Mouse (Mus musculus): ENCODE measurements around the gene Fbxo27.
"Not testable (repeated sequence)": the region's sequence is repeated elsewhere in the genome, so short reads cannot be mapped to it uniquely, and the experiment has no call there.

The Fbxo27 gene

DNA sequence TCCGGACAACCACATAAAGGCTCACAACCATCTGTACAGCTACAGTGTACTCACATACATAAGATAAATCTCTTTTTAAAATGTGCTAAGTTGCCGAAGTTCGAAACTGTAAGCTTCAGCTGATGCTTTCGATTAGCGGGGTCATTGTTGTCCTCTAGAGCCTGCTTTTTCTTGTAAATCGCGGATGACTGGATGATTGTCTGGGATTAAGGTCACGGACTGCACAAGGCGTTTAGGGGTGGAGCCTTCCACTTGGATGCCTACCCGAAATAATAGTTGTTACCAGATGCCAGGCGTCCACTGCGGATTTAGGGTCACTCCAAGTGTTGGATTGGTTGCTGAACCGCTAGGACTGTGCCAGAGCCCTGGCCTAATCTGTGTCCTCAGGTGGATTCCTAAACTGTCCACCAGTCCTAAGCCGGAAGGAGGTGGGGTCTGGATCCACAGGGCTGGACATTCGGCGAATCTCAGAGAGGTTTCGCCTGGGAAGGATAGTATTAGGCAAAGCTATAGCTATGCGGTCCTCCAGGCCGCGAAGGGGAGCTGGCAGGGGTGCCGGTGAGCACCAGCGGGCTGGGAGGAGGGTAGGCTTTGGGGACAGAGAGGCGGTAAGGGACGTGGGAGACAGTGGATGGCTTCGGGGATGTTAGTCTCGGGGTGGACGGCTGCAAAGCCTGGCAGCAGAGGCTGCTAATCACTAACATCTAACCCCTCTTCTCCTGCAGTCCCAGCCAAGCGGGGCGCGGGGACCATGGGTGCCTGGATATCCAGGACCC, at the start of gene Fbxo27:
Gene Fbxo27, plus strand, starts transcription at position 305 of the 776 bp plus-strand sequence.
- DNase-seq, result no peak

DNA sequence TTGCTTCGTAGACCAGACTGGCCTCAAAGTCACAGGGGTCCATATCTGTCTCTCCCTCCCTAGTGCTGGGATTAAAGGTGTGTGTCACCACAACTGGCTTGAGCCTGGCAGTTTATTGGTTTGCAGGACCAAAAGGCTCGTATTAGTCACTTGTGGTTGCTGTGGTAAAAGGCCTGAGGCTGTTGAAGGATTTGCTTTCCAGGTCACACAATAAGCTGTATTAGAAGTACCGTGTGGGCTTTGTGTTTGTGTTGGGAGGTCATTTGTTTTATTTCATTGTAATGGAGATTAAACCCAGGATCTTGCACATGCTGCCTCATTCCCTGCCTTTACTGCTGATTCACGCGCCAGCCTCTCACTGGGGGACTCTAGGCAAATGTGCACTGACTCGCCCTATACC, 47.3 kb upstream of the Fbxo27 start:
- DNase-seq, result no peak

DNA sequence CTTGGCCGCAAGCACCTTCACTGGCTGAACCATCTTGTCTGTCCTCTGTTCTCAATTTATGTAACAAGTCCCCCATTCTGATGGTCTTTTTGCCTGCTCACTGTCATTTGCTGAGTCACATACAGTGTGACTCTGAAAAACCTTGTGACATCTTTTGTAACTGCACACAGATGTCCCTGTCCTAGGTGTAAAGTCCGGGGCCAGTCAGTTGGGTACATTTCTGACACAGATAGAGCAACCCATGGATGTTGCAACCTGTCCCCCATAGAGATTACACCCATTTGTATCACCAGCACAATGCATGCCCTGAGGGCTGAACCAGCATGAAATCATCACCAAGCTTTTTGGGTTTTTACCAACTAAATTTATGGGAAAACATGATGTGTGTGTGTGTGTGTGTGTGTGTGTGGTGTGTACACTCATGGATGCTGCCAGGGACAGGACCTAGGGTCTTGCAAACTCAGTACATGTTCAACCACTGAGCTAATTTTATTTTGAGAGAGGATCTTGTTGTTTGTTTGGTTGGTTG, 46.6 kb upstream of the Fbxo27 start:
- no peak for DNase-seq

DNA sequence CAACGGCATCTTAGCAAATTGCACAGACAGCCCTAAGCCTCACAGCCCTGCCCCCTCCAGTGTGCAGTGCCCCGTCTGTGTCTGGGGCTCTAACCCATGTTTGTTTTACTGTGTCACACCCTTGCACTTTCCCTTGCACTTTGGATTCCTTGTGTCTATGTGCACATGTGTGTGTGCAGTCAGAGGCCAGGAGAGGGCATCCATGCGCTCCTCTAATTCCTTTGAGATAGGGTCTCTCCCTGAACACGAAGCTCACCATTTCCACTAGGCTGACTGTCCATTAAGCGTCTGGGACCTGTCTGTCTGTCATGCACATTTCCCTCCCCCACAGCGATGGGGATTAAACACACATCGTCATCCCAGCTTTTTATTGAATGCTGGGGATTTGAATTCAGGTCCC, 45.6 kb upstream of the Fbxo27 start:
- no peak for DNase-seq

DNA sequence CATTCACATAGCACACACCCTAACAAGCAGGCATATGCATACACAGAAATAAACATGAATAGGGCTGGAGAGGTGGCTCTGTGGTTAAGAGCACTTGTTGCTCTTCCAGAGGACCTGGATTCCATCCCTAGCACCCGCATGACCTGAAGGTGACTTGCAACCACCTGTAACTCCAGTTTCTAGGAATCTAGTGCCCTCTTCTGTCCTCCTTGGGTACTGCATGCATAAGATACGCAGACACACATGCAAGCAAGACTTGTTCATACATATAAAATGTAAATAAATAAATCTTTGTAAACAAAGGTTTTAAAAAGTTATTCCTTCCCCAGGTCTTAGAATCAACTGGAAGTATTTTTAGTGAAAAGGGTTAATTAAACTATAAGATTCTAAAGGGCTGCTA, 41.5 kb upstream of the Fbxo27 start:
- no peak for DNase-seq

DNA sequence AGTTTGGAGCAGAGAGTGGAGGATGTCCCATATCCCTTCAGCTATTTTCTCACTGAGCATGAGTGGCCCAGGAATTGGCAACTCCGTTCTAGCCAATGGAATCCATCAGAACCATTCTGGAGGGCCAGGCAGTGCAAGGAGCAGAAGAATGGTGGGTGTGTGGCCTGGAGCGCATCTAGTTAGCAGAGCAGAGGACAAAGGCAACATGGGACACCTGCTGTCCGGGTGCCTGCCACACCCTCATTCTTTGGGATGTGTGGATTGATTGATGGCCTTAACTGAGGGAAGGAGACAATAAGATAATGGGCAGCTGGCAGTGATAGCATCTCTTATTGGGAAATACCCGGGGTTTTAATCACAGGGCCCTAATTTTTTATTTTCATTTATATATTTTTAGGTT, 36.2 kb upstream of the Fbxo27 start:
- no peak for DNase-seq

DNA sequence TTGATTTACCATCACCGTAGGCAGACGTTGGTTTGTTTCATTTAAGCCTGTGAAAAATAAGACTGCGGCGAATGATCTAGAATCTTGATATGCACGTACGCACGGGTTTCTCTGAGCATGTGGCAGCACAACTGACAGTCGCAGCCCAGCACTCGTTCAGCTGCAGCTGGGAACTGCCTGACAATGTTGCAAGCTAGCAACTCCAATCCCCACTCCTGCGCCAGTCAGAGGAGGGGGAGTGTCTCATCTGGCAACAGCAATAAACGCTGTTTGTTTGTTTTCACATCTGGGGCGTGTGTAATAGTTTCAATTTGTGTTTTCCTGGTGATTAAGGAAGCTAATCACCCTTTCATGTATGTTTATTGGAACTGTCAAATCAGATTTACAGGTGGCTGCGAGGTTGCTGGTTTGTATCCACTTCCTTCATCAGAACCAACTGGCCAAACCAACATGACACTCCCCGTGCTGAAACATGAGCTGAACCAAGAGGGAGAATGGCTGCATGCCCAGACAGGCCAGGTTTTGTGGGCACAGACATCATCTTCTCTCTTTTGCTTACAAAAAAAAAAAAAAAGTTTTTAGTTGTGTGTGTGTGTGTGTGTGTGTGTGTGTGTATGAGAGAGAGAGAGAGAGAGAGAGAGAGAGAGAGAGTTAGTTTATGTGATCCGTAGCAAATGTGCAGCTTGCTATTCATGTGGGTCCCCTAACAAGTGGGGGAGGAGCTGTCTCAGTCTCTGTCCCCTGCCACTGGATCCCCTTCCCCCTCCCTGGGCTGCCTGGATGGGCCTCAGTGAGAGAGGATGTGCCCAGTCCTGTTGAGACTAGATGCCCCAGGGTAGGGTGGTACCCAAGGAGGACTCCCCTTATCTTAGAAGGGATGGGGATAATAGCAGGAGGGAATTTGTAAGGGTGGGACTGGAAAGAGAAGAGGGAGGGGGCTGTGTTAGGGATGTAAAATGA, 26.7 kb upstream of the Fbxo27 start:
- no peak for DNase-seq

DNA sequence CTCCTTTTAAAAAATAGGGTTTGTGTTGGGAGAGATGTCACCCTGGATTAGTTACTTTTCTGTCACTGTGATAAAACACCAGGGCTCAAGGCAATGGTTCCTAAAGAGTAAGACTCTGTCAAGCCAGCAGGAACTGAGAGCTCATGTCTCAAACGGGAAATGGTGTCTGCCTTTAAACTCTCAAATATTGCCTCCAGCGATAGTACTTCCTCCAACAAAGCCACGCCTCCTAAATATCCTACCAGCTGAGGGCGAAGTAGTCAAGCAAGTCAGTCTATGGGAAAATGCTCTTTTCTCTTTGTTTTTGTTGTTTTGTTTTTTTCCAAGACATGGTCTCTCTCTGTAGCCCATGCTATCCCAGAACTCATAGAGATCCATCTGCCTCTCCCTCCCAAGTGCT, 21.5 kb upstream of the Fbxo27 start:
- DNase-seq, result no peak

DNA sequence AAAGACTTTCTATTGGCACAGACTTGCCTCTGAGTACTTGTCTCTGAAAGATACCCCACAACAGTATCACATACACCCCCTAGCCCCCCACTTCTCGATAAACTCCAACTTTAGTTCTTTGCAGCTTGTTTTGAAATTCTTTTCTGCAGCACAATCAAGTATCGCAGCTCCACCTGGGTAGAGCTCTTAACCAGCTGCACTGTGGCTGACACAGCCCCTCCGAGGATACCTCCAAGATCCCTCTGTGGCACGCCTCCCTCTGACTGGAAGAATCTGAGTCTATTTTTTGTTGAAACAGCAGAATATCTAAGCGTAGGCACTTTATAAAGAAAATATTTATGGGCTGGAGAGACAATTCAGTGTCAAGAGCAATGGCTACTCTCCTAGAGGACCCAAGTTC, 20.4 kb upstream of the Fbxo27 start:
- no peak for DNase-seq

DNA sequence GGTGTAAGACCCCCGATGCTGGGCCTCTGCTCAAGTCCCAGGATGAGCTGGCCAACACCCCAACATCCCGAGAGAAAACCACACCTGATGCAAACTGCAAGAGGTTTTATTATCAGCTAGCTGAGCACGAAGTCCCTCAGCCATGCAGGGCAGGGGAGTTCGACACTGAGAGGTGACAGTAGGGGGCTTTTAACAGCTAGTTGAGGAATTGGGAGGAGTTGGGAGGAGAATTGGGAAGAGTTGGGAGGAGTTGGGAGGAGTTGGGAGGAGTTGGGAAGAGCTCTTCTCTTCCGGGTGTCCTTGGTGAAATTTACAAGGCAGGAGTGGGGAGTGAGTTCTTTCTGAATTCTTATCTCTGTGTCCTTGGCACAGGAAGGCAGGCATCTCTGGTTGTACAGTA, 19.9 kb upstream of the Fbxo27 start:
- DNase-seq, result not testable (repeated sequence)

DNA sequence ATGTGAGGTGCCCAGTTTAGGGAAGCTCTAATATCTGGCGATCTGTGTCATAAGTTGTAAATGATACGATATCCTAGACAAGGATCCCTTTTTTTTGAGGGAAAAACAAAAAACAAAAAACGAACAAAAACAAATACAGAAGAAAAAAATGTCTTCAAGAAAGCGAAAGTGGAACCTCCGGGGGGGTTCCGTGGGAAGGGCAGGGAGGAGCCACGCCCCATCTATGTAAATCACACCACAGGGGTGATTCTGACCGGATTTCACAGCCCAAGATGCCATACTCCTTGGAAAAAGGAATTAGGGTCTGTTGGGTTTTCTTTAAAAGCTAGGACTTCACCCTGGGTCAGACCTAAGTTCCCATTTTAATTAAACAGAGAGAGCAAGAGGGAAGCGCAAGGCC, 17.7 kb upstream of the Fbxo27 start:
- DNase-seq, result no peak

DNA sequence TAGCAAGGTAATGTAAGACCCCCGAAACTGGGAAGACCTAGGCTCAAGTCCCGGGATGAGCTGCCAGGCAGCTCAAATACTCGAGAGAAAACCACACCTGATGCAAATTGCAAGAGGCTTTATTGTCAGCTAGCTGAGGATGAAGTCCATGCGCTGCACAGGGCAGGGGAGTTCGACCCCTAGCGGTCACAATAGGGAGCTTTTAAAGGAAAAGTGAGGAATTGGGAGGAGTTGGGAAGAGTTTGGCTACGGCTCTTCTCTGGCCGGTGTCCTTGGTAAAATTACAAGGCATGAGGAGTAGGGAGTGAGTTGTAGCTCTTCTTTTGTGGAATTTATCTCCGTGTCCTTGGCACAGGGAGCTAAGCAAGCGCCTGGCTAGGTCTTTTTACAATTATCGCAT, 16.9 kb upstream of the Fbxo27 start:
- DNase-seq, result peak; percentile 7

DNA sequence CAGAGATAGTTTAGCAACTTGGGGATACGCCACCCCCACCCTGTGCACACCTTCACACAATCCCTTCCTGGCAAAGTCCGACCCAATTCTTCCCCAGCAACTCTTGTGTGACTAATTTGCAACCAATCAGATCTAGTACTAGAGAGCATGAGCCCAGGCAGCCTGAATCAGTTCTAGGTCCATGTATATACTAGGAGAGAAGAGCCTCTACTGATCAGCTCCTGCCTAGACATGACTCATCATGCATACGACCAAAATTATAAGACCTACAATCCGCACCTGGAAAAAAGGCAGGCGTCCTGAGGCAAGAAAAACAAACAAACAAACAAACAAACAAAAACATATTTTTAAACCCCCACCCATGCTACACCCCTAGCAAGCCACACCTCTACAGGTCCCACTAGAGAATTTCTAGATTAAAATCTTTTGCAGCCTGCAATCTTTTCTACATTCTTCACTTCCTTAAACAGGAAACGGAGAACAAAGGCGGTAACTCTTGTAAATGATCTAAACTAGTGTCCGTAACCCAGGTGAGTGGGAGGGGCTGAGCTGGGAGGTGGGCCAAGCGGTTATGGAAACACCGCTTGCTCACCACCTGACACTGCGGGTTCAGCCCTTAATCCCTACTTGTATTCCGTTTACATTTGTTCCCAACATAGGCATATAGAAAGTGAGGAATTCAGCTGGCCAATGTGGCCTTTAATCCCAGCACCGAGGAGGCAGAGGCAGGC, 15.7 kb upstream of the Fbxo27 start:
- DNase-seq, result no peak

DNA sequence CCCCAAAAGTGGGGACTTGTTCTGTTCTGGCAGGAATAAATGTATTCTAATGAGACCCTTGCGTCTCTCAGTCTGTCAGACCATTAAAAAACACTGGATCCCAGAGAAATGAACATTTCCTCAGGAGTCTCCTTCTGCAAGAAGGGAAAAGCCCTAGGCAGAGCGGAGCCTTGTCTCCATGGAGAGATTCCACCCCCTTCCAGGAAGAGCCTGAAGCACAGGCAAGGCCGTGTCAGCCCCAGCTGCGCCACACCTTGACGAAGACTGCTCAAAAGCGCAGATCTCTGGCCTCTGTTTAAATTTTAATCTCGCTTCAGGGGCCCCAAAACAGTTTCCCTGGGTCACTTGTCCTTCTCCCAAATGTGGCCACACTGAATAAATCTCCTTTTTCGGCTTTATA, 15.0 kb upstream of the Fbxo27 start:
- DNase-seq, result no peak

DNA sequence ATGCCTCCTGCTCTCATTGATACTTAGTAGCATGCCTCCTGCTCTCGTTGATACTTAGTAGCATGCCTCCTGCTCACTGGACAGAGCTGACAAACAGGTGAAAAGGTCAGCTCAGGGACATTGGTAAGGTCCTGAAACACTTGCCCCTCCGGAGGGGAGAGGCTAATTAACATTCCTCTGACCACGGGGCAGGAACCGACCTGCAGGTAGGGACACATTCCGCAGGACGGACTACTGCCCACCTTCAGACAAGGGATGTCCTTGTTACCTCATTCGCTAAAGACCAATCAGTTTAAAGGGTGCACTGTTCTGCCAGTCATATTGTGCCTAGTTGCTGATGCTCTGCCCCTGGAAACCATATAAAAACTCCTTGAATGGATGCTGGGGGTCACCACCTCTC, 1.6 kb upstream of the Fbxo27 start:
- no peak for DNase-seq

DNA sequence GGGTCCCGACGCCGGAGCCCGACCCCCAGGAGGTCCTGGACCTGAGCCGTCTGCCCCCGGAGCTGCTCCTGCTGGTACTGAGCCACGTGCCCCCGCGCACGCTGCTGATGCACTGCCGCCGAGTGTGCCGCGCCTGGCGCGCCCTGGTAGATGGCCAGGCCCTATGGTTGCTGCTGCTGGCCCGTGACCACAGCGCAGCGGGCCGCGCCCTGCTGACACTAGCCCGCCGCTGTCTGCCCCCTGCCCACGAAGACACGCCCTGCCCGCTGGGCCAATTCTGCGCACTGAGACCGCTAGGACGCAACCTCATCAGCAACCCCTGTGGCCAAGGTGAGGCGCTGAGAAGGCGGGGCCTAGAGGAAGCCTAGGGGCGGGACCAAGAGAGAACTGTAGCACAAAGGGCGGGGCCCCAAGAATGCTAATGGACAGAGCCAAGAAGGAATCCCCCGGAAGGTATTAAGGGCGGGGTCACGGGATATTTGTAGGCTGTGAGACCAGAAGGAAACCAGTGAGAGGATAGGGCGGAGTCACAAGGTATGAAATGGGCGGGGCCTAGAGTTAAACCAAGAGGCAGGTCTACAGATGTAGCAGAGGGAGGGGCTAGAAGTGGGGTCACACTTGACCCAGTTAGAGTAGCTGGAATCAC, 795 bp downstream of the Fbxo27 start:
- DNase-seq, result peak; percentile 65

DNA sequence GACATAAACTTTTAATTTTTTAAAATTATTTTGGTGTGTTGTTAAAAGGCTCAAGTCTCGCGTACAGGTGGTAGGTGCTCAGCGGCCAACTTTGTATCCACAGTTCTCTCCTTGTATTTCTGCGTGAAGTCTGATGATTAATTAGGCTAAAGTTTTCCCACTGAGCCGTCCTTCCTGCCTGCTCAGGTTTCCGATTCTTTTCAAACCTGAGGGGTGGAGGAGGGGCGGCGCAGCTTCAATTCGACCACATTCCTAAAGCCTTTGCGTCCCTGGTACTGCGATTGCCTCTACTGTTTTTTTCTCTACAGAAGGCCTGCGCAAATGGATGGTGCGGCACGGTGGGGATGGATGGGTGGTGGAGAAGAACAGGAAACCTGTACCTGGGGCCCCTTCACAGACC, 1.8 kb downstream of the Fbxo27 start:
- DNase-seq, result no peak

DNA sequence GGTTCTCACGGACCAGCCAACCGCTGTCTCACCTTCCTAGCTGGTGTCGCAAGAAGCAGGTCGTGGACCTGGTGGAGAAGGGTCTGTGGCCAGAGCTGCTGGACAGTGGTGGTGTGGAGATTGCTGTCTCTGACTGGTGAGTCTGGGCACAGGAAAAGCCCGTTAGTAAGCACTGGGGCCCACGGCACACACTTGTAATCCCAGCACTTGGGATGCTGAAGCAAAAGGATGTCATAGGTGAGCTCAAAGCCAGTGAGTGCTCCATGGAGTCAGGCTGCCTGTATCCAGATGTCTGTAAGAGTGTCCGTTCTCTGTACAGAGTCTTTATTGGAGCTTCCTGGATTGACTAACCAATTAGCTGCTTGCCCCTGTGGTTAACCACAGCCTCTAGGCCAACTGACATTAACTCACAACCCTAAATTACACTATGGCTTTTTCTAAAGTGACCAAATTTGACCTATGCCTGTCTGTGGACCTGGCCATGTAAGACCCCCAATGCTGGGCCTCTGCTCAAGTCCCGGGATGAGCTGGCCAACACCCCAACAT, 2.4 kb downstream of the Fbxo27 start:
- no peak for DNase-seq

DNA sequence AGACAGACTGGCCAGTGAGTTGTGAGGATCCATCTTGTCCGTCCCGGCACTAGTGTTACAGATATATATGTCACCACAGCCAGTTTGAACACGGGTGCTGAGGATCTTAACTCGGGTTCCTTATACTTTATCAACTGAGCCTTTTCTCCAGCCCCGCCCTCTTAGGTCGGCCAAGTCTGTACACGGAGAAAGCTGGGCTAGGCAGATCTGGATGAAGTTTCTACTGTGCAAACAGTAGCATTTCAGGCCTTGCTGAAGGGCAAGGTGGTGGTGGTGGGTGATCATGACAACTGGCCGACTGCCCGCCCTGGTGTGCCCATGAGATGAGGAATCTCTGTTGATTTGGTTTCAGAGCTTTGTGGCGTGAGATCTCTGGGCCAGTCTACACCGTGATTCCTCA, 4.6 kb downstream of the Fbxo27 start:
- DNase-seq, result no peak

DNA sequence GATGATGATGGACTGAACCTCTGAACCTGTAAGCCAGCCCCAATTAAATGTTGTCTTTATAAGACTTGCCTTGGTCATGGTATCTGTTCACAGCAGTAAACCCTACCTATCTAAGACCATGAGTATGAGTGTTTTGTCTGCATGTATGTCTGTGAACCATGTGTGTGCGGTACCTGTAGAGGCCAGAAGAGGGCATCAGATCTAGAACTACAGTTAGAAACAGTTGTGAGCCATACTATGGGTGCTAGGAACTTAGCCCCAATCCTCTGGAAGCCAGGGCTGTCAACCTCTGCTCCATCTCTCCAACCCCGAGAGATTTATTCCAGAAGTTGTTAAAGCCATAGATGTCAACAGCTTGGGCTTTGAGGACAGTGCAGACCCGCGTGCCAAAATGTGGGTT, 7.6 kb downstream of the Fbxo27 start:
- no peak for DNase-seq

DNA sequence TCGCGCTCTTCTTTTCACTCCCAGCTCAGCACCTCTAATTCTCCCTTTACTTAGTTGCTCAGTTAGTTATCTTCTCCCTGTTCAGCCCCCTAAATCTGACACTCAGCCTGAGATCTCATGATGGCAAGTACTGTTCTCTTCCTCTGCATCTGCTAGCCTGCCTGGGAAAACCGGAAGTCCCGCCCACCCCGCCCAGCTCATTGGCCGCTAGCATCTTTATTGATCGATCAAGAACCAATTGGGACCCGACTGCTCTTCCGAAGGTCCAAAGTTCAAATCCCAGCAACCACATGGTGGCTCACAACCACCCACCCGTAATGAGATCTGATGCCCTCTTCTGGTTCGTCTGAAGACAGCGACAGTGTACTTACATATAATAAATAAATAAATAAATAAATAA, 8.7 kb downstream of the Fbxo27 start:
- not testable (repeated sequence) for DNase-seq

DNA sequence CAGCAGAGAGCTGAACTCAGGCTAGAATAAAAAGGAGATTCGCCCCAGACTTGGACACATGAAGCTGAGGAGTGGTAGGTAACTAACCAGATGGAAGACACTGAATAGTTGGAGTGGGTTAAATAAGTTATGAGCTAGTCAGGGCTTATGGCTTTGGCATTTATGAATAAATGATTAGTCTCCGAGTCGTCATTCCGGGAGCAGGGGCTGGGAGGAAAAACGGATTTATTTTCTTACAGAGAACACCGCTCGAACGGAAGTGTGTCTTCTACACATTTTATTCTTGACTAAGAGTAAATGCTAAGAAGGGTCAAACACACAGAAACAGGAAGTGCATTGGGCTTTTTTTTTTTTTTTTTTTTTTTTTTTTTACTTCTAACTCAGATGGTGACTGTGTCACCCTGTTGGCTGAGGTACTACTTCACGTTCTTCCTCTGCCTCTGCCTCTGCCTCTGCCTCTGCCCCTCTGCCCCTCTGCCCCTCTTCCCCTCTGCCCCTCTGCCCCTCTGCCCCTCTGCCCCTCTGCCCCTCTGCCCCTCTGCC, 10.0 kb downstream of the Fbxo27 start:
- no peak for DNase-seq
